Mouse (Mus musculus): ENCODE measurements around the gene Smtnl1. TPM values are rescaled to one million over a fixed set of nuclear protein-coding genes. Genes with fewer than 3 reads are reported as not detected.

Gene Smtnl1
- total and polyA plus RNA-seq, 3 experiments: not detected

- peaks cover 0 to 18% of the 10 kb centered on the region in 2 experiments; a peak in 3 of 4 replicates for H3K4me1 ChIP-seq (ENCODE audit: control insufficient read depth in 1 of 2, insufficient read depth in 2 of 2, low read length in 2 of 2)
- peak overlapping the region; percentile 66 for H3K27ac ChIP-seq (ENCODE audit: control insufficient read depth, low read depth, low read length)
- peak; percentile 91 for DNase-seq (ENCODE audit: low read depth, low spot score)
- TF ChIP-seq TBP (IDR thresholded peaks at IDR 0.05; ENCODE audit: low read depth, low read length) (no peak), ELF1 (IDR thresholded peaks at IDR 0.05; ENCODE audit: low read depth, low read length) (0 out of 2 replicates have a peak, but pooled peaks have one; percentile 5), EP300 (IDR thresholded peaks at IDR 0.05; ENCODE audit: low read depth in 1 of 2, low read length in 2 of 2) (0 out of 4 replicates have a peak, but pooled peaks of 1 of the 2 experiments have one; percentile 23), NELFE (IDR thresholded peaks at IDR 0.05; ENCODE audit: low read depth, low read length) (peak; percentile 44; the same call in 1 of the 2 replicates), CHD1 (IDR thresholded peaks at IDR 0.05; ENCODE audit: low read depth, low read length) (no peak), MAZ (IDR thresholded peaks at IDR 0.05; ENCODE audit: low read depth, low read length) (peak; percentile 70), KAT2A (conservative IDR thresholded peaks at IDR 0.05; ENCODE audit: low read depth, low read length) (no peak), SMC3 (IDR thresholded peaks at IDR 0.05; ENCODE audit: low read depth, low read length) (peak; percentile 52), GABPA (IDR thresholded peaks at IDR 0.05; ENCODE audit: low read depth, low read length) (no peak), HCFC1 (IDR thresholded peaks at IDR 0.05; ENCODE audit: low read depth, low read length) (0 out of 2 replicates have a peak, but pooled peaks have one; percentile 61), MYC (IDR thresholded peaks at IDR 0.05; ENCODE audit: low read depth, low read length) (0 out of 2 replicates have a peak, but pooled peaks have one; percentile 47), RCOR1 (IDR thresholded peaks at IDR 0.05; ENCODE audit: low read depth, low read length) (0 out of 2 replicates have a peak, but pooled peaks have one; percentile 3), JUND (IDR thresholded peaks at IDR 0.05; ENCODE audit: low read depth, low read length) (no peak), POLR2AphosphoS5 (IDR thresholded peaks at IDR 0.05; ENCODE audit: borderline replicate concordance, low read depth, low read length) (no peak), POLR2AphosphoS2 (IDR thresholded peaks at IDR 0.05; ENCODE audit: low read length) (no peak), UBTF (IDR thresholded peaks at IDR 0.05; ENCODE audit: borderline replicate concordance, insufficient read depth, low read depth, low read length) (no peak), ZC3H11A (IDR thresholded peaks at IDR 0.05; ENCODE audit: low read depth, low read length) (no peak), USF1 (IDR thresholded peaks at IDR 0.05; ENCODE audit: low read depth, low read length) (no peak), RAD21 (IDR thresholded peaks at IDR 0.05; ENCODE audit: low read depth, low read length) (peak; percentile 31), POLR2A (IDR thresholded peaks at IDR 0.05; ENCODE audit: control insufficient read depth in 1 of 2, insufficient read depth in 1 of 2, low read depth in 1 of 2, low read length in 2 of 2, poor library complexity in 1 of 2) (no peak), GATA1 (IDR thresholded peaks at IDR 0.05; ENCODE audit: low read depth, low read length) (peak; percentile 66), ZMIZ1 (IDR thresholded peaks at IDR 0.05; ENCODE audit: low read depth, low read length) (0 out of 2 replicates have a peak, but pooled peaks have one; percentile 25), ZNF384 (IDR thresholded peaks at IDR 0.05; ENCODE audit: low read depth, low read length) (peak; percentile 65; the same call in 1 of the 2 replicates), MAFK (IDR thresholded peaks at IDR 0.05; ENCODE audit: borderline replicate concordance, low read depth, low read length) (no peak), ZKSCAN1 (IDR thresholded peaks at IDR 0.05; ENCODE audit: low read depth, low read length) (no peak), CTCF (IDR thresholded peaks at IDR 0.05 in 2 of 3, conservative IDR thresholded peaks at IDR 0.05 in 1 of 3; ENCODE audit: control insufficient read depth in 1 of 3, insufficient read depth in 1 of 3, low read depth in 2 of 3, low read length in 3 of 3, poor library complexity in 1 of 3, severe bottlenecking in 1 of 3) (peak; percentile 34 to 73 (median 56); a peak in 4 of 6 replicates), MAX (IDR thresholded peaks at IDR 0.05; ENCODE audit: low read length) (no peak), ETS1 (IDR thresholded peaks at IDR 0.05; ENCODE audit: low read depth, low read length) (peak; percentile 80), BHLHE40 (IDR thresholded peaks at IDR 0.05; ENCODE audit: borderline replicate concordance, low read depth, low read length) (no peak), MYB (IDR thresholded peaks at IDR 0.05; ENCODE audit: low read depth, low read length) (no peak), USF2 (IDR thresholded peaks at IDR 0.05; ENCODE audit: borderline replicate concordance in 1 of 2, insufficient read depth in 1 of 2, low read depth in 1 of 2, low read length in 2 of 2) (no peak), NRF1 (IDR thresholded peaks at IDR 0.05; ENCODE audit: insufficient read depth, low read depth, low read length, poor library complexity, severe bottlenecking) (peak; percentile 56; the same call in 1 of the 2 replicates), MEF2A (IDR thresholded peaks at IDR 0.05; ENCODE audit: extremely low read depth, insufficient replicate concordance, low read depth, low read length, poor library complexity, severe bottlenecking) (no peak), MXI1 (IDR thresholded peaks at IDR 0.05; ENCODE audit: low read depth, low read length) (peak; percentile 27; the same call in 1 of the 2 replicates), E2F4 (IDR thresholded peaks at IDR 0.05; ENCODE audit: borderline replicate concordance, low read depth, low read length) (no peak), CHD2 (IDR thresholded peaks at IDR 0.05; ENCODE audit: low read length) (no peak)
Observed at GRCm38 (mm10) chr2:84799041-84799561, 23.4 kb downstream of the Smtnl1 start.

More at GRCm38 (mm10) chr2:84799041-84799561, 23.4 kb downstream of the Smtnl1 start:
- H3K79me2 ChIP-seq (ENCODE audit: control insufficient read depth, insufficient read depth, low read length, poor library complexity): no peaks in the 10 kb centered on the region
- no peaks in the 10 kb centered on the region for H3K27me3 ChIP-seq (ENCODE audit: control insufficient read depth in 1 of 2, insufficient read depth in 2 of 2, low read length in 2 of 2)
- H3K9ac ChIP-seq (ENCODE audit: control insufficient read depth, low read depth, low read length, poor library complexity, severe bottlenecking): peak overlapping the region; percentile 71
- peaks cover 0 to 5% of the 10 kb centered on the region in 2 experiments; a peak in 2 of 4 replicates for H3K36me3 ChIP-seq (ENCODE audit: control insufficient read depth in 1 of 2, insufficient read depth in 2 of 2, low read length in 2 of 2)
- H3K9me3 ChIP-seq (replicated peaks; ENCODE audit: insufficient read depth, low read length): no peaks in the 10 kb centered on the region
- peak overlapping the region; percentile 72 to 86 for H3K4me3 ChIP-seq (ENCODE audit: control insufficient read depth in 1 of 2, insufficient read depth in 1 of 2, low read depth in 2 of 2, low read length in 2 of 2)

Data from MEL (cell line).